Mouse (Mus musculus) brain, embryonic 14.5 days (tissue): ENCODE measurements around the gene Pard3b.

Experiments used
- CTCF ChIP-seq: fragments of 200-500 bp; IDR thresholded peaks from 2 replicates; pipeline ENCODE4 v1.5.1; 2012; ENCODE audit warnings: inconsistent platforms, mild to moderate bottlenecking, moderate library complexity, borderline replicate concordance; ENCODE audit not compliant: insufficient read depth, insufficient read length; ENCODE audit errors: extremely low read depth
- POLR2A ChIP-seq: fragments of 200-500 bp; IDR thresholded peaks from 2 replicates; pipeline ENCODE4 v1.6.1; 2012; ENCODE audit warnings: mild to moderate bottlenecking, inconsistent platforms, borderline replicate concordance; ENCODE audit not compliant: poor library complexity, insufficient read depth, insufficient read length, severe bottlenecking; ENCODE audit errors: extremely low read depth

DNA sequence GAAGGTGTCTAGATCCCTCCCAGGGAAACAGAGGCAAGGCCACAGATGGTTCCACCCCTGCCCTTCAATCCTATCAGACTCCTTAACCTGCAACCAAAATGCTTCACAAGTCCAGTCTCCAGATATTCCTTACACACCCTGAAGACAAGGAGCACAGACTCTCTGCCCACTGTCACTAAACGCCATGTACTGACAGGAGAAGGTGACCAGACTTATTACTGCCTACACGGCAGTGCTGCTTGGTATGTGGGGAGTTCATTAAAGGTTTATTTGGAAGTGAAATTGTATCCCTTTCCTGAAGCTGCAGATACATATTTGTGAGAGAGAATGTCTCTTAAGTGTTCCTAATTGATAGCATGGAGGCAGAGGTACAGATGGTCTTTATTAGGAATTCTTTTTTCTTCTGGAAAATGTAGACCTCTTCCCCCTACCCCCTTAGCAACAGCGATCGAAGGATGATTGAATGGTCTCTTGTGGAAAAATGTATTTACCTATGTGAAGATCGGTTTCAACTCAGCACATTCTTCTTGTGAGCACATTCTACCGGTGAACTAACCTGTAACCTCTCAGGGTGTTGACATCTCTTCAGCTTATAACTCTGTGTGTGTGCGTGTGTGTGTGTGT lies 735.9 kb downstream of the Pard3b start:
- TF ChIP-seq CTCF: no peak
- no peak for TF ChIP-seq POLR2A
